Comparison of ENCODE assay signal across 11 mouse cellular contexts in genomic region chr9:110064641-110065040, GRCm38 (mm10).
"Had no signal": no experiment of that assay in that cellular context is flagged by ENCODE, and none has a peak within 500 bp of the region (broad histone marks: within the 10 kb centered on the region; RNA-seq: fewer than 3 reads in every experiment).

No protein-coding gene starts in this region.

- H3K27ac ChIP-seq: limb, embryonic 12.5 days; liver, embryonic 14.5 days; midbrain, embryonic 15.5 days; neural tube, embryonic 12.5 days had no signal

- ATAC-seq: midbrain, embryonic 15.5 days had no signal

- H3K4me2 ChIP-seq: limb, embryonic 12.5 days; midbrain, embryonic 15.5 days; neural tube, embryonic 12.5 days had no signal

- H3K4me3 ChIP-seq: limb, embryonic 12.5 days; midbrain, embryonic 15.5 days; neural tube, embryonic 12.5 days had no signal

- H3K9ac ChIP-seq: limb, embryonic 12.5 days; liver, embryonic 14.5 days; midbrain, embryonic 15.5 days; neural tube, embryonic 12.5 days had no signal

- DNase-seq: kidney, adult 8-10 months; kidney, postnatal 25 days; liver; lung, adult 18-20 months; right cerebral cortex, postnatal 4 days; spleen, adult 18-20 months; thymus, adult 18-20 months had no signal

- H3K9me3 ChIP-seq: limb, embryonic 12.5 days; midbrain, embryonic 15.5 days; neural tube, embryonic 12.5 days had no signal

- H3K4me1 ChIP-seq: limb, embryonic 12.5 days; neural tube, embryonic 12.5 days had no signal

- H3K27me3 ChIP-seq: limb, embryonic 12.5 days; midbrain, embryonic 15.5 days; neural tube, embryonic 12.5 days had no signal
